Mouse (Mus musculus): ENCODE results near the gene Adtrp. TPM values are rescaled to one million over a fixed set of nuclear protein-coding genes. Genes with fewer than 3 reads are reported as not detected.

Adtrp gene
- polyA plus RNA-seq, 1 experiment: 76.9 TPM

DNA sequence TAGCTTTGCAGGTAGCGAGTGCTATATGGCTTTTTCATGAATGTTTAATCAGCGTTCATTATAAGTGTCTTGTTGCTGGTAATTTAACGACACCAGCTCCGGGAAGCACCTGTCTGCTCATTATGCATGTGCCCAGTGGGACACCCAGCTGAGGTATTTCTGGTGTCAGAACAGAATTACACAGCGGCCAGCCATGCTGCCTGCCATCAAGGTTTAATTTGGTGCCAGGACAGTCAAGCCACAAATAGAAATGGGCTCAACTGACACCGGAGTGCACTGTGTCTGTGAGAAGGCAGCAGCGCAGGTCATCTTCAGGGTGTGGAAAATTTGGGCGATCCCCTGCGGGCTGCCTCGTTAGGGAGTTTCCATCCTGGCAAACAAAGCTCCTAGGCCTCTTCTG, 87.0 kb downstream of the Adtrp start:
- no peak overlapping the region for H3K4me3 ChIP-seq (ENCODE audit: low read depth, low read length)
- H3K36me3 ChIP-seq (ENCODE audit: control insufficient read depth, insufficient read depth, low read length): no peaks in the 10 kb centered on the region
- WGBS: 37% methylated on average over 10 of the region's 10 CpGs

DNA sequence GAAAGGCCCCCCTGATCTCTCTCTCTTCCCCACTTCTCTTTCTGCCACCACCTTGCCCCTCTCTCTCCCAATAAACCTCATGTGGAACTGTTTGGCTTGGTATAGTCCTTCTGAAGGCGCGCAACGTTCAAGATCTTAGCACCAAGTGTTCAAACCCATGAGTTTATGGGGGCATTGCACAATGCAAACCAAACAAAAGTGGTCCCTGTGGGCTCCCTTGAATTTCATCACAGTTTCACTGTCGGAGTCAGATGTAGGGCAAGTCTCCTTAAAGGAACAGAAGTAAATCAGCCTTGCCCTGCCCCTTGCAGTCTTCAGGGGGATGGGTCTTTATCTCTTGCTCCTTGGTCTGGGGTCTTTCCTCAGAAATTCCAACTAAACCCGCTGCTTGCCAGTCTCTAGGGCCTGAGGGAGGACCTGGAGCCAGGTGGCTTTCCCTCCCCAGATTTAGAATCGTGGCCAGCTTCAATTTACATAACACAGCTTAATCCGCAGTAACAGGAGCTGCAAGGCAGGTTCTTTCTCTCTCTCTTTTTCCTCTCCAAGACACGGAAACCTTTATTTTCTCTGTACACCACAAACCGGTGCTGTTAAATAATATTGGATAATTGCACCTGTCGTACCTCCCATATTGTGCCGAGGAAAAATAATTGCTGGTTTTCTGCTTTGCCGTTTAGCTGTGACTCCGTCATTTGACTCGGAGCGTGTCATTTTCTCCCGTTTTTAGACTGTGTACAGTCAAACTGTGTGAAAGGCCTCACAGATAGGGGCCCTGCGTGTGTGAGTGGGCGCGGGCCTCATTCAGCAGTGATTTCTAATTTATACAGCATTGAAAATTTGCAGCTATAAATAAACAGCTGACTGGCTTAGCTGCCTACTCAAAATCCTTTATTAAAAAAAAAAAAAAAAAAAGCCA, 88.7 kb downstream of the Adtrp start:
- peaks cover 3% of the 10 kb centered on the region; the same call in 1 of the 2 replicates for H3K4me1 ChIP-seq (ENCODE audit: control insufficient read depth, insufficient read depth, insufficient read length, low read length)
- 84% methylated on average over 19 of the region's 19 CpGs for WGBS
- no peak for TF ChIP-seq POLR2A (IDR thresholded peaks at IDR 0.05; ENCODE audit: low read depth, low read length)
- TF ChIP-seq CTCF (IDR thresholded peaks at IDR 0.05; ENCODE audit: extremely low read depth, insufficient read length, insufficient replicate concordance, low read depth, low read length): no peak
- no peak overlapping the region for H3K4me3 ChIP-seq (ENCODE audit: low read depth, low read length)
- H3K27ac ChIP-seq (ENCODE audit: insufficient read depth, low read depth, low read length): no peak overlapping the region
- no peaks in the 10 kb centered on the region for H3K27me3 ChIP-seq (ENCODE audit: control insufficient read depth, insufficient read depth, low read length)
- H3K36me3 ChIP-seq (ENCODE audit: control insufficient read depth, insufficient read depth, low read length): no peaks in the 10 kb centered on the region

More for the DNA sequence above, 87.0 kb downstream of the Adtrp start:
- Histone ChIP-seq H3K27ac (ENCODE audit: insufficient read depth, low read depth, low read length) (no peak overlapping the region), H3K27me3 (ENCODE audit: control insufficient read depth, insufficient read depth, low read length) (no peaks in the 10 kb centered on the region), H3K4me1 (ENCODE audit: control insufficient read depth, insufficient read depth, insufficient read length, low read length) (peaks cover 3% of the 10 kb centered on the region; the same call in 1 of the 2 replicates)
- TF ChIP-seq POLR2A (IDR thresholded peaks at IDR 0.05; ENCODE audit: low read depth, low read length): no peak
- TF ChIP-seq CTCF (IDR thresholded peaks at IDR 0.05; ENCODE audit: extremely low read depth, insufficient read length, insufficient replicate concordance, low read depth, low read length): no peak

DNA sequence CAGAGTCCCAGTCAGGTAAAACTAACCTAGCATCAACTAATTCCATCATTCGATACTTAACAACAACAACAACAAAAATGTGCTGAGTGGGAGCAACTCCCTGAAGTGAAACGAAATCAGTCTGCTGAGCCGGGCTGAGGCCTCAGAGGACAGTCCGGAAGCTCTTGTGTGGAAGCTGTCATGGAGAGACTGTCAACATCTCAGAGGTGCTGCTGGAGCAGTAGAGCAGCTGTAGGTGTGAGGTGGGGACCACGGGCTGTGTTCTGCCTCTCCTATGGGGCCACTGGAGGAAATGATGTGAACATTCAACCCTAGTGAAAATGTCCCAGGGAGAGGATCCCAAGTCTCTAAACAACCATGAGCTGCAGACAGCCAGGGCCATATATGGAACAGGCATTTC, 94.4 kb downstream of the Adtrp start:
- H3K36me3 ChIP-seq (ENCODE audit: control insufficient read depth, insufficient read depth, low read length): no peaks in the 10 kb centered on the region
- no peak for TF ChIP-seq POLR2A (IDR thresholded peaks at IDR 0.05; ENCODE audit: low read depth, low read length)
- no peak for TF ChIP-seq CTCF (IDR thresholded peaks at IDR 0.05; ENCODE audit: extremely low read depth, insufficient read length, insufficient replicate concordance, low read depth, low read length)
- 85% methylated on average over 5 of the region's 5 CpGs for WGBS
- no peaks in the 10 kb centered on the region for H3K27me3 ChIP-seq (ENCODE audit: control insufficient read depth, insufficient read depth, low read length)
- no peak overlapping the region for H3K4me3 ChIP-seq (ENCODE audit: low read depth, low read length)
- H3K27ac ChIP-seq (ENCODE audit: insufficient read depth, low read depth, low read length): no peak overlapping the region
- H3K4me1 ChIP-seq (ENCODE audit: control insufficient read depth, insufficient read depth, insufficient read length, low read length): no peaks in the 10 kb centered on the region

DNA sequence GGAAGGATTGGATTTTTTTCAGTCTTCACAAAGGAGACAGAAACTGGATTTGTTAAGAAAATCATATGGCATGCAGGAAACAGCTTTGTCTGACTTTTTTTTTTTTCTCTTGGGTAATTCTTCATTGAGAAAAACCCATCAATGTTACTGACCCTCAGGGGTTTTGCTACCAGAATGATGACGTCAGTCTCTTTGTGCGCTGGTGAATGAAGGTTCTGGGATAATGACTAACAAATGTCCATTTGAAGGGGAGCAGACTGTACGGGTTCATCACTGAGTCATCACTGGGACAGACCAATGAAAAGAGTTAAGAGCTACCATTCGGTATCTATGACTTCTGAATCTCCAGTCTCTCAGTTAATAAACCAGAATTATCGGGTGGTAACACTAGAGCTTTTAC, 97.0 kb downstream of the Adtrp start:
- Histone ChIP-seq H3K4me1 (ENCODE audit: control insufficient read depth, insufficient read depth, insufficient read length, low read length) (no peaks in the 10 kb centered on the region), H3K27ac (ENCODE audit: insufficient read depth, low read depth, low read length) (no peak overlapping the region), H3K36me3 (ENCODE audit: control insufficient read depth, insufficient read depth, low read length) (no peaks in the 10 kb centered on the region), H3K27me3 (ENCODE audit: control insufficient read depth, insufficient read depth, low read length) (no peaks in the 10 kb centered on the region), H3K4me3 (ENCODE audit: low read depth, low read length) (no peak overlapping the region)
- 86% methylated on average over 5 of the region's 5 CpGs for WGBS
- TF ChIP-seq POLR2A (IDR thresholded peaks at IDR 0.05; ENCODE audit: low read depth, low read length) (no peak), CTCF (IDR thresholded peaks at IDR 0.05; ENCODE audit: extremely low read depth, insufficient read length, insufficient replicate concordance, low read depth, low read length) (no peak)

DNA sequence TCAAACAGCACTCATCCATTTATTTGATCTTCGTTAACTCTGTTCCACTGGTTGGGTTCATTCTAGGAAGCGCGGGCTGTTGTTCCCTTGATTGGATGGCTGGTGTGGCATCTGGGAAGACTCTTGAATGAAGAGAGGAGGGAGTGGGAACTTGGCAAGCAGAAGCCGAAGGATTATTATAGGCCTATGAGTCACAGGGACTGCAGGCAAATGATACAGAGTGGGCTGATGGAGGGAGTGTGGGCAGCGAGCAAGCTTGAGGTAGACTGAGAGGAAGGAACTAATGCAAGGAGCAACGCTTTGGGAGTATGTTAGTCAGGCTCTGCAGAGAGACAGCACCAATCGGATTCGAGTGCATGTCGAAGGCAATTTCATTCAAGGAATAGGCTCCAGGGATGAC, 98.6 kb downstream of the Adtrp start:
- Histone ChIP-seq H3K4me1 (ENCODE audit: control insufficient read depth, insufficient read depth, insufficient read length, low read length) (no peaks in the 10 kb centered on the region), H3K27me3 (ENCODE audit: control insufficient read depth, insufficient read depth, low read length) (no peaks in the 10 kb centered on the region), H3K27ac (ENCODE audit: insufficient read depth, low read depth, low read length) (no peak overlapping the region), H3K4me3 (ENCODE audit: low read depth, low read length) (no peak overlapping the region), H3K36me3 (ENCODE audit: control insufficient read depth, insufficient read depth, low read length) (no peaks in the 10 kb centered on the region)
- 85% methylated on average over 9 of the region's 9 CpGs for WGBS
- no peak for TF ChIP-seq POLR2A (IDR thresholded peaks at IDR 0.05; ENCODE audit: low read depth, low read length)
- no peak for TF ChIP-seq CTCF (IDR thresholded peaks at IDR 0.05; ENCODE audit: extremely low read depth, insufficient read length, insufficient replicate concordance, low read depth, low read length)

DNA sequence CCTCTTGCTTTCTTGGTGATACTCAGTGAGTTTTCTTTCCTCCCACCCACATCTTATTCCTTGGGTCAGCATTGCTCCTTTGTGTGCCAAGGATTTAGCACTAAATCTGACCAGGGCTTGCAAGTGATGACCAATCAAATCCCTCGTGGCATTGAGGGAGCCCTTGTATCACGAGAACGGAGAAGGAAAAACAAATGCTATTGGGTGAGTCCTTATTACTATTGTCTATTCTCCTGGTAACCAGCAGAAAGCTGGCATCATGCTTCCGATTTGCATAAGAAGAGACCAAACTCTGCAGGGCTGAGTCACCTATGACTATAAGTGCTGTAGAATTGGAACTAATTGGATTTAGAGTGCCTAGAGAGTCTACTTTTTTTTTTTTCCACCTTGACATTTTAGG, 99.8 kb downstream of the Adtrp start:
- H3K36me3 ChIP-seq (ENCODE audit: control insufficient read depth, insufficient read depth, low read length): no peaks in the 10 kb centered on the region
- no peaks in the 10 kb centered on the region for H3K4me1 ChIP-seq (ENCODE audit: control insufficient read depth, insufficient read depth, insufficient read length, low read length)
- no peaks in the 10 kb centered on the region for H3K27me3 ChIP-seq (ENCODE audit: control insufficient read depth, insufficient read depth, low read length)
- no peak overlapping the region for H3K4me3 ChIP-seq (ENCODE audit: low read depth, low read length)
- 88% methylated on average over 4 of the region's 4 CpGs for WGBS
- TF ChIP-seq POLR2A (IDR thresholded peaks at IDR 0.05; ENCODE audit: low read depth, low read length) (no peak), CTCF (IDR thresholded peaks at IDR 0.05; ENCODE audit: extremely low read depth, insufficient read length, insufficient replicate concordance, low read depth, low read length) (no peak)
- H3K27ac ChIP-seq (ENCODE audit: insufficient read depth, low read depth, low read length): no peak overlapping the region

DNA sequence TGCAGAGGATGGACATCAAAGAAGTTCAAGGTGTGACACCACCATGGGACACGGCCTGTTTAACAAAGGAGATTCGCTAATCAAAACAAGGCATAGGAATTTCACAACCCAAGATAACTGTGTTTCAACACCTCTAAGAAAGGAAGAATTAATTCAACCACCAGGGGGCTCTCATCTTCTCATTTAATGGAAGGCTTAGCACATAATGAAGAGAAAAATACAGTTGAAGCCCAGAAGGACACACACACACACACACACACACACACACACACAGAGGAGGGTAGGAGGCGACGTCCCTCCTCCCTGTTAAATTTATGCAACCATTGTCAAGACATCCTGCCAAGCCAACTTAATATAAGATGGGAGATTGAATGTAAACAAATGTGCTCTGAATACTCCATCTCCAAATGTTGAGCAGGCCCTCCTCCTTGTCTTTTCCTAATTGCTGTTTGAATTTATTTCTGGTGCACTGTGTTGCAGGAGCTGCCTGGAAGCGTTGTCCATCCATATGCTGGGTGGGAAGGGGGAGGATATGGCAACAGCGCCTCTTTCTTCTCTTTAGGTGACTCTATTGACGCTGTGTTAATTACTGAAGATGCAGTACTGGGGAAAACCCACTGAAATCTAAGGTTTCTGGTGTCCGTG, 100.4 kb downstream of the Adtrp start:
- Histone ChIP-seq H3K27me3 (ENCODE audit: control insufficient read depth, insufficient read depth, low read length) (no peaks in the 10 kb centered on the region), H3K4me3 (ENCODE audit: low read depth, low read length) (no peak overlapping the region), H3K4me1 (ENCODE audit: control insufficient read depth, insufficient read depth, insufficient read length, low read length) (no peaks in the 10 kb centered on the region), H3K36me3 (ENCODE audit: control insufficient read depth, insufficient read depth, low read length) (no peaks in the 10 kb centered on the region), H3K27ac (ENCODE audit: insufficient read depth, low read depth, low read length) (no peak overlapping the region)
- 51% methylated on average over 8 of the region's 8 CpGs for WGBS
- TF ChIP-seq POLR2A (IDR thresholded peaks at IDR 0.05; ENCODE audit: low read depth, low read length) (no peak), CTCF (IDR thresholded peaks at IDR 0.05; ENCODE audit: extremely low read depth, insufficient read length, insufficient replicate concordance, low read depth, low read length) (peak; percentile 26; the same call in 1 of the 2 replicates)

Measured in small intestine, adult 2 months (tissue).